Mouse (Mus musculus): Measurements from ENCODE around the gene Myom1.
A peak's percentile ranks its signal among the peaks of the same experiment; 100 is the strongest.

Gene Myom1

DNA sequence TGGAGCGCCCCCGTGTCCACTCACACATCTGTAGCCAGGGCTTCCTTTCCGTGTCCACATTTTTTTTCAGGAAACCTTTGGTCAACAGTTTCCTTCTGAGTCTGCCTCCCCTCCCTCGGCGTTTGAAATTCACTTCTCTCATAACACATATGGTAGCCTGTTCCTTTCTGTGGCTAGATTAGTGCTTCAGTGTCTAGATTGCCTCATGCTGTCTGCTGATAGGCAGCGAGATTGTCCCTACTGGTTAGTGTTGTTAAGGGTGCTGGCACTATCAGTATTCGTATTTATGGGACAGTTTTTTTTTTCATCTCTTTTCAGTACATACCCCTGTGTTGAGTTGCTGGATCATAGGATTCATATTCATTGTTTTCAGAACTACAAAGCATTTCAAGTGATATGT lies 54.0 kb downstream of the Myom1 start:
- DNase-seq (ENCODE audit: low spot score in 2 of 2): no peak

DNA sequence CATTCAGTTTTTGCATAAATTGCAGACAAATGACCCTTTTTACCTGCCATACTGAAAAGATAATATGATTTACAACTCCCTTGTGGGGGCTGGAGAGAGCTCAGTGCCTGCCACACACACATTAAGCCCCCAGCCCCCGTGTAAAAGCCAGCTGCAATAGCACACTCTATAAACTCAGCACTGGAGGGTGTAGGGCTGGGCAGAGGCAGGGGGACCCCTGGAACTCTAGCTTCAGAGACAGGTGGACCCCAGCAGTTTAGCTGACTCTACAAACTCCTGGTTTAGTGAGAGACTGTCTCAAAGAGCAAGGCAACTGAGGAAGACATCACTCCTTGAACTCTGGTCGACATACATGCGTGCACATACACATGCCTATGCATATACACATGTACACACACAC lies 55.3 kb downstream of the Myom1 start:
- no peak for DNase-seq (ENCODE audit: low spot score in 2 of 2)

DNA sequence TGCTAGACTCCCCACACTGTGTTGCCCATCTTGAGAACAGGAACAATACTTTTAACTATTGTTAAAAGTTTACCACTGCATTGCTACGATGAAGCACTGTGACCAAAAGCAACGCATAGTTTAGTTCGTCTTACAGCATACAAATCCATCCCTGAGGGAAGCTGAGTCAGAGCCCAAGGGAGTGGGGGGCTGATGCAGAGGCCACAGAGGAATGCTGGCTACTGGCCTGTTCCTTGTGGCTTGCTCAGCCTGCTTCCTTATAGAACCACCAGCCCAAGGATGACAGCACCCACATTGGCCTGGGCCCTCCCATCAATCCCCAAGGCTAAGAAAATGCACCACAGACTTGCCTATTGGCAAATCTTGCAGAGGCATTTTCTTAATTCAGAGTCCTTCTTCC lies 56.8 kb downstream of the Myom1 start:
- DNase-seq (ENCODE audit: low spot score in 2 of 2): no peak

- peak in 1 of 2 experiments; percentile 16 for DNase-seq (ENCODE audit: low spot score in 2 of 2)
Measured at GRCm38 (mm10) chr17:71062049-71062560, 59.7 kb downstream of the Myom1 start.

- peak in 1 of 2 experiments; percentile 32 for DNase-seq (ENCODE audit: low spot score in 2 of 2)
Measured at GRCm38 (mm10) chr17:71062870-71063602, 60.6 kb downstream of the Myom1 start.

DNA sequence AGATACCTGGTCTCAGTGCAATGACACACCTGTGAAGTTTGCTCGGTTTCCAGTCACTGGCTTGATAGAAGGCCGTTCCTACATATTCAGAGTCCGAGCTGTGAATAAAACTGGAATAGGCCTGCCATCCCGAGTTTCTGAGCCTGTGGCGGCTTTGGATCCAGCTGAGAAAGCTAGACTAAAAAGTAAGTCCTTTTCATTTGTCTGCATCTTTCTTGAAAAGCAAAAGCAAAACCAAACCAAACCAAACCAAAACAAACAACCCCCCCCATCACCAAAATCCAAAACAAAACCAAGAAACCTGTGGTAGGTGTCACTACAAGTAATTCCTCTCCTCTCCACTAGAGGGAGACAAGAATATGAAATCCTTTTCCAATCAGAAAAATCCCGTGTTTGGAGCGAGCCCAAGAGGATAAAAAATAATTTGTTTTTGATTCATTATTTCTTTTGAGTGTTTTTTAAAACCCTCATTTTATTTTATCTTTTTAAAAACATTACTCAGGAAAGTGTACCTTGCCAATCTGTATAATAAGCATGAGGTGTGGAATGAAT lies 62.1 kb downstream of the Myom1 start:
- DNase-seq (ENCODE audit: low spot score in 2 of 2): no peak

DNA sequence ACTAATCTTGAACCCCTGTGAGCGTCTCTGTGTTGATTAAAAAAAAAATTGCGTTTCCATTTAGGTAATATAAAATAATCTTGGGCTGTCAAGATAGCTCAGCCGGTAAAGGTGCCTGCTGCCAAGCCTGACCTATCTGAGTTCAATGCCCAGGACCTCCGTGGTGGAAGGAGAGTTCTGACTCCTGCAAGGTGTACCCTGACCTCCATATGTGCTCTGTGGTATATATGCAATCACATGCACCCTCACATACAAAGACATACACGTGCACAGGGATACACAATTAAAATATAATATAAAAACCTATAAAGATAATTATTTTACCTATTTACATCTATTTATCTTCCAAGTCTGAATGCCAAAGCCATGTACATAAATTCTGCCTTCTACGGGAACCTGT lies 62.7 kb downstream of the Myom1 start:
- DNase-seq (ENCODE audit: low spot score in 2 of 2): no peak

GRCm38 (mm10) chr17:71069176-71069575 lies 66.7 kb downstream of the Myom1 start:
- DNase-seq (ENCODE audit: low spot score in 2 of 2): no peak

GRCm38 (mm10) chr17:71071958-71072357 lies 69.5 kb downstream of the Myom1 start:
- no peak for DNase-seq (ENCODE audit: low spot score in 2 of 2)

DNA sequence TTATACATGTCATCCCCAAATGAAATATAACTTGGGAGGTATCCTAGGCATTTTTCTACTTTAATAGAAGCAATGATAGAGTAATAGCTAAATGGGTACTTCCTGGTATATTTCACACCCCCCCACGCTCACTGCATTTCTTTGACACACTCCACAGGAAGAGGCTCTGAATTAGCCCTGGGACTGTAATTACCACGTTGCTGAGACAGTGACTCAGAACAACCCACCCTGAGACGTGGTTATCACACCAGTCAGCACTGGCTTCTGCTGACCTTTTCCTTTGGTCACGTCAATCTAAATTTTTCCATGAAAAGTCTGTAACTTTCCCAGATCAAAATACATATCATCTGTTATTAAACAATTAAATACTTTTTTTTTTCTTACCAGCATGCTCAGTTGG lies 72.0 kb downstream of the Myom1 start:
- no peak for DNase-seq (ENCODE audit: low spot score in 2 of 2)

DNA sequence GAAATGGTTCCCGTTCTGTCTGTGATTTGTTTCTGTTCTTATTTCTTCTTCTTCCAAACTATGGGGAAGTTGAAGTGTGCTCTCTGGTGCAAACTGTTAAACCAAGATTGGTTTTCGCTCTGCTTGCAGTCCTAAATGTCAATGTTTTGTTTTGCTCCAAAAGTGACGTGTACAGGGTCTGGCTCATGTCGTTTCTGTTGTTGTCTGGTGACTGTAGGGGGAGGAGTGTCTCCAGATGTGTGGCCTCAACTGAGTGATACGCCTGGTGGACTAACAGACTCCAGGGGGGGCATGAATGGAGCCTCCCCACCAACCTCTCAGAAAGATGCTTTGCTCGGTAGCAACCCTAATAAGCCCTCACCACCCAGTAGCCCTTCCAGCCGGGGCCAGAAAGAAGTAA lies 79.6 kb downstream of the Myom1 start:
- DNase-seq (ENCODE audit: low spot score in 2 of 2): peak in 1 of 2 experiments; percentile 39

- no peak for DNase-seq (ENCODE audit: low spot score in 2 of 2)
Measured at GRCm38 (mm10) chr17:71086969-71087368, 84.5 kb downstream of the Myom1 start.

DNA sequence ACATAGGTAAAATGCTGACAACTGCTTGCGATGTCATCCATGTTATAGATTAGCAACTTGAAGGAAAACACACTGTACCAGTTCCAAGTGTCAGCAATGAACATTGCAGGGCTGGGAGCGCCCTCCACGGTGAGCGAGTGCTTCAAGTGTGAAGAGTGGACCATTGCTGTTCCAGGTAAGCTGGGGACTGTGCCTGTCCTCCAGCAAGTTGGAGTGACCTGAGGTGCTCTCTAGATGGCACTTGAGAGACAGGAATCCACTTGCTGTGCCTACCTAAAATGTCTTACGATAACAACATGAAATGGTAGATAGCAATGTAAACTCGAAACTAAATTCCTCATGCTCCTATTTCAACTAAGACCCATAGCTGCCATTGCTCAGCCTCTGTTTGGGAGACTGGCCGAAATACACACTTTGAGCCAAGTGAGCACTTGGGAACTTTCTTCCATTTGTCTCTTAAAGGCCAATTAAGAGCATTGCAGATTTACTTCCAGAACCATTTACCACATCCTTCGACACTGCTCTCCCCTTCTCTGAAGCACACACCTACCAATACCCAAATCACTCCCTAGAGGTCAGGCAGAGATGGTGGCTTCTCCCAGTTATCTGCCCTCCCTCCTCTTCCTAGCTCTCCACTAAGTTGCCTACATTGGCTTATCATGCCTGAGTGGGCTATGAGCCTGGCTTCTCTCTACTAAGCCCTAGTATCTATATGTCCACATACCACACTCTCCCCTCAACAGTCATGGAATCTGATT lies 85.1 kb downstream of the Myom1 start:
- DNase-seq (ENCODE audit: low spot score in 2 of 2): no peak

DNA sequence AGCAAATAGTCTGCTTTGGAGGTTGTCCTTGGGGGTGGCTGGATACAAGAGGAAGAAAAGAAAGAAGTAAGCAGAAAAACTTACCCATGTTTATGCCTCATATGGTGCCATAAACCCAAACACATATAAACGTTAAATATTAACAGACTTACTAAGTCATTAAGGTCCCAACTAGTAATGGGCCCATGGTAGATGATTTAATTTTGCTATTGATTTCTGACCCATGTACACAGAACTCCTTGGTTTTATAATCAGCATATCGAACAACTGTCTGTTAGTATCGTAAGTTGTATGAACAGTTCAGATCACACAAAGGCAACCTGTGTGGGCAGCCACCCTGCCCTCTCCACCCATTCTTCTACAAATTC lies 85.7 kb downstream of the Myom1 start:
- DNase-seq (ENCODE audit: low spot score in 2 of 2): no peak

GRCm38 (mm10) chr17:71088991-71089434 lies 86.6 kb downstream of the Myom1 start:
- DNase-seq (ENCODE audit: low spot score in 2 of 2): no peak

DNA sequence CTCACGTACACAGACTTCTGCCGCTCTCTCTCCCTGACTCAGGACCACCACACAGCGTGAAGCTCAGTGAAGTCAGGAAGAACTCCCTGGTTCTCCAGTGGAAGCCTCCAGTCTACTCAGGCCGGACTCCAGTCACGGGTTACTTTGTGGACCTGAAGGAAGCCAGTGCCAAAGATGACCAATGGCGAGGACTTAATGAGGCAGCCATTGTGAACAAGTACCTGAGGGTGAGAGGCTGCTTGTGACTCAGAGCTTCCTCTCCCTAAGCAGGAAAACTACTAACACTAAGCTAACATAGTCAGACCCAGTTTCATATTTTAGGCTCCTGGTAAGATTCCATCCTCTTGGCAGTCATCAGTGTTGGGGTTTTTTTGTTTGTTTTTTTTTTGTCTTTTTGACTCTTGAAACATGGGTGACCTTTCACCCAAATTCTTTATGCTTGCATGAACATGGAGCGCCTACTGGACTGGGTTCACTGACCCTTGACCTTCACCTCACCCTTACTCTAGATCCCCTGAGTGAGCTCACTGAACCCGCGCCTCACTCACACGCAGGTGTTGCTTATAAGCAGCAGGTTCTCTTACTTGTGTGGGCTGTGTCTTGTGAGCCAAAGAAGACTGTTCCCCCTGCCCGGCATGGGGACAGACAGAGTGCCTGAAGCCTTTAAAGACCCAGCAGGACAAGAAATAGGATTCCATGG lies 87.5 kb downstream of the Myom1 start:
- no peak for DNase-seq (ENCODE audit: low spot score in 2 of 2)

- no peak for DNase-seq (ENCODE audit: low spot score in 2 of 2)
Measured at GRCm38 (mm10) chr17:71091024-71091423, 88.6 kb downstream of the Myom1 start.

DNA sequence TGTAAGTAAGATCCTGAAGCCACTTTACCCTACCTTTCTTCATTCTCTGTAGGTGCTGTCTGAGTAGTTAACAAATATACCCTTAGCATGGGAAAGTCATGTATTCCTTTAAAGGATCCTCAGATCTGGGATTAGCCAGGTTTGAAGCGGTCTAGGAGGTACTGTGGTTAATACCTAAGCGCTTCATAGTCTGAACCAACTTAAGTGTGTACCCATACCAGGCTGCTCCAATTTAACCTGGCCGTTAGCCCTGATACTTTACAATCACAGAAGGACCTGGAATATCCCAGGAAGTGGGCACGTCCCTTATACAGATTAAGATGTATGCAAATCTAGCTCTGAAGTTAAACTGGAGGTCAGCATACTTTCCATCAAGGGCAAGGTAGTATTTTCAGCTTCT lies 89.9 kb downstream of the Myom1 start:
- no peak for DNase-seq (ENCODE audit: low spot score in 2 of 2)

DNA sequence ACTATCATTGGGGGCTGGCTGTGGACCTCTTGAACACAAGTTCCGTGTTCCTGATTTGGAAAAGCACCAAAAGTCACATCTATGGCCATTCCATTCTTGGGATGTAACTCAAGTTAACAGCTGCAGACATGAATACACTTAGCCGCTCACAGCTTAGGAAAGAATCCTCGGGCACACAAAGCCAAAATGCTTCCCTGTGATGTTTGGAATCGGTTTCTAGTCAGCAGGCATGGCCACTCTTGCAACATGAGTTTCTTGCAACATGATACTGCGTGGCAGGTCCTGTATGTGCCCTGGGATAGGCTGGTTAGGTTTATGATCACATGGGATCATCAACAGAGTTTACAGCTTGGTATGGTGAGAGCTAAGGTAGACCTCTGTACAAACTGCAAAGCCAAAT lies 91.4 kb downstream of the Myom1 start:
- no peak for DNase-seq (ENCODE audit: low spot score in 2 of 2)

GRCm38 (mm10) chr17:71094438-71094837 lies 92.0 kb downstream of the Myom1 start:
- no peak for DNase-seq (ENCODE audit: low spot score in 2 of 2)

DNA sequence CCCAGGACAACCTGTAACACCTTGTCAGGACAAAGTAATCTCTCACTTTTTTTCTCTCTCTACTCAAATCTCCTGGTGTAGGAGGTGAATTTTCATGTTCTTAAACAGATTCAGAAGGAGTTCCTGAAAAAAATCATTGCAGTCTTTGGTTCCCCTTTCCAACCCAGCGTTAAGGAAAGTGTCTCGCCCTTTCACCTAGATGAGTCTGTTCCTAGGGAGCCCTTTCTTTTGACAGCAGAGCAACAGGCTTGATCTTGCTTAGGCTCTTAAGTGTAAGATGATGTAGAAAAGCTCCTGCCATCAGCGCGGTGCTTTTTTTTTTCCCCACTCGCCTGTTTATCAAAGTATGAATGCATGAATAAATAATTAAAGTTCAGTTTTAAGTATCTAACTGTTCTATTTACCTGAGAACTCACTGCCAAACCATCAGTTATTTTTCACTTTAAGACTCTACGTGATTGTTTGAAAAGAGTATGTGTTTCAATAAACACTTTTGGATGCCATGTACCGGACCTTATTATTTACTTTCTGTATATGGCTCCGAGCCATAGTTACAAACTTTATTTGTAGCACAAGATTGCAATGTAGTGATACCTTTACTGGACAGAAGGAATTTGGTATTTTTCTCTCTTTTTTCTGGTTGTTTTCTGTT lies 94.2 kb downstream of the Myom1 start:
- DNase-seq (ENCODE audit: low spot score in 2 of 2): no peak

DNA sequence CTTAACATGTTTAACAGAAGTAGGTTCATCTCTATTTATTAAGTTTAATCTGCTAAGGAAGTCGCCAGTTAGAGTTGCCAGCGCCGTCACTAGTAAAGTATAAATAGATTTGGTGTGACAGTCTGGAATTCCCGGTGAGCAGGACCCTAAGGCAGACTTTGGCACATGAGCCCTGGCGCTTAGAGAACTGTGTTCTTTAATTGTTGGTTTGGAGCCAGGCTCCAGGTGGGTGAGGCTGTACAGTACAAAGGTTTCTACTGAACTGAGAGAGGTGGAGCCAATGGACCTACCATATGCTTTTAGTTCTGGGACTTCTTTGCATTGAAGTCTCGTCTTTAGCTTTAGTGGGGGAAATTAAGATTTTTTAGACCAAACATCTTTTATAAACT lies 94.8 kb downstream of the Myom1 start:
- DNase-seq (ENCODE audit: low spot score in 2 of 2): peak in 1 of 2 experiments; percentile 21
